Mouse (Mus musculus) MEL (cell line): ENCODE data around the gene Faiml. TPM values are rescaled to one million over a fixed set of nuclear protein-coding genes. Genes with fewer than 3 reads are reported as not detected.

ENCODE experiments used
- DNase-seq: peaks from one replicate; pipeline ENCODE4 v3.0.0; 2011; ENCODE audit warnings: low read depth, low spot score
- H3K27ac ChIP-seq: 2 replicates; pipeline ENCODE4 v1.5.1; 2012; ENCODE audit warnings: low read depth, mild to moderate bottlenecking, control low read depth, low read length, moderate library complexity; ENCODE audit not compliant: control insufficient read depth
- H3K27me3 ChIP-seq, 2 experiments: fragments of 150-350 bp in 1 of 2; sonication (generic) in 1 of 2; 2 replicates each; pipeline ENCODE4 v1.6.1; 2012; ENCODE audit warnings: low read length in 2 of 2, mild to moderate bottlenecking in 2 of 2, improper control_type of control experiment in 1 of 2, moderate library complexity in 1 of 2; ENCODE audit not compliant: insufficient read depth in 2 of 2, control insufficient read depth in 1 of 2
- H3K36me3 ChIP-seq, 2 experiments: 2 replicates each; pipeline ENCODE4 v1.6.1; 2012 to 2014; ENCODE audit warnings: low read length in 2 of 2, improper control_type of control experiment in 1 of 2, inconsistent platforms in 1 of 2, mild to moderate bottlenecking in 1 of 2; ENCODE audit not compliant: insufficient read depth in 2 of 2, control insufficient read depth in 1 of 2
- H3K4me1 ChIP-seq, 2 experiments: fragments of 150-350 bp in 1 of 2; sonication (generic) in 1 of 2; 2 replicates each; pipeline ENCODE4 v1.6.1; 2012; ENCODE audit warnings: low read length in 2 of 2, improper control_type of control experiment in 1 of 2, mild to moderate bottlenecking in 1 of 2; ENCODE audit not compliant: insufficient read depth in 2 of 2, control insufficient read depth in 1 of 2
- H3K4me3 ChIP-seq, 2 experiments: fragments of 150-350 bp in 1 of 2; sonication (generic) in 1 of 2; 2 replicates each; pipeline ENCODE4 v1.5.1; 2012; ENCODE audit warnings: low read depth in 2 of 2, low read length in 2 of 2, mild to moderate bottlenecking in 2 of 2, moderate library complexity in 2 of 2, control low read depth in 1 of 2, improper control_type of control experiment in 1 of 2; ENCODE audit not compliant: control insufficient read depth in 1 of 2, insufficient read depth in 1 of 2
- H3K79me2 ChIP-seq: 2 replicates; pipeline ENCODE4 v1.6.1; 2012; ENCODE audit warnings: mild to moderate bottlenecking, low read length, moderate library complexity; ENCODE audit not compliant: control insufficient read depth, poor library complexity, insufficient read depth
- H3K9ac ChIP-seq: 2 replicates; pipeline ENCODE4 v1.6.1; 2012; ENCODE audit warnings: low read depth, mild to moderate bottlenecking, control low read depth, low read length, moderate library complexity; ENCODE audit not compliant: control insufficient read depth, poor library complexity, severe bottlenecking
- H3K9me3 ChIP-seq: fragments of 150-350 bp; sonication (generic); replicated peaks from 2 replicates; pipeline ENCODE4 v1.6.1; 2012; ENCODE audit warnings: mild to moderate bottlenecking, low read length, improper control_type of control experiment, moderate library complexity; ENCODE audit not compliant: insufficient read depth
- BHLHE40 ChIP-seq: IDR thresholded peaks from 2 replicates; pipeline ENCODE4 v1.6.1; 2012; ENCODE audit warnings: low read depth, mild to moderate bottlenecking, inconsistent platforms, low read length, improper control_type of control experiment, borderline replicate concordance
- CHD1 ChIP-seq: IDR thresholded peaks from 2 replicates; pipeline ENCODE4 v1.6.1; 2012; ENCODE audit warnings: low read depth, mild to moderate bottlenecking, inconsistent platforms, low read length, improper control_type of control experiment
- CTCF ChIP-seq, 3 experiments: IDR thresholded peaks in 2 of 3; conservative IDR thresholded peaks in 1 of 3; 2 replicates each; pipeline ENCODE4 v1.5.1; 2011 to 2012; ENCODE audit warnings: low read length in 3 of 3, low read depth in 2 of 3, mild to moderate bottlenecking in 2 of 3, improper control_type of control experiment in 1 of 3, inconsistent platforms in 1 of 3, mixed read lengths in 1 of 3, moderate library complexity in 1 of 3; ENCODE audit not compliant: control insufficient read depth in 1 of 3, insufficient read depth in 1 of 3, poor library complexity in 1 of 3, severe bottlenecking in 1 of 3
- ELF1 ChIP-seq: IDR thresholded peaks from 2 replicates; pipeline ENCODE4 v1.6.1; 2014; ENCODE audit warnings: low read depth, mild to moderate bottlenecking, inconsistent platforms, low read length, improper control_type of control experiment, moderate library complexity
- EP300 ChIP-seq, 2 experiments: IDR thresholded peaks; 2 replicates each; pipeline ENCODE4 v1.6.1; 2011; ENCODE audit warnings: improper control_type of control experiment in 2 of 2, low read length in 2 of 2, low read depth in 1 of 2, mild to moderate bottlenecking in 1 of 2
- ETS1 ChIP-seq: IDR thresholded peaks from 2 replicates; pipeline ENCODE4 v1.6.1; 2012; ENCODE audit warnings: low read depth, mild to moderate bottlenecking, inconsistent platforms, low read length, improper control_type of control experiment, moderate library complexity
- GABPA ChIP-seq: IDR thresholded peaks from 2 replicates; pipeline ENCODE4 v1.6.1; 2012; ENCODE audit warnings: low read depth, mild to moderate bottlenecking, inconsistent platforms, low read length, improper control_type of control experiment, moderate library complexity
- GATA1 ChIP-seq: IDR thresholded peaks from 2 replicates; pipeline ENCODE4 v1.6.1; 2011; ENCODE audit warnings: low read depth, low read length, improper control_type of control experiment
- HCFC1 ChIP-seq: IDR thresholded peaks from 2 replicates; pipeline ENCODE4 v1.6.1; 2012; ENCODE audit warnings: low read depth, mild to moderate bottlenecking, inconsistent platforms, low read length, improper control_type of control experiment, moderate library complexity
- JUND ChIP-seq: IDR thresholded peaks from 2 replicates; pipeline ENCODE4 v1.6.1; 2011; ENCODE audit warnings: low read depth, mild to moderate bottlenecking, improper control_type of control experiment, low read length
- KAT2A ChIP-seq: conservative IDR thresholded peaks from 2 replicates; pipeline ENCODE4 v1.6.1; 2012; ENCODE audit warnings: low read depth, low read length, improper control_type of control experiment, inconsistent platforms
- MAFK ChIP-seq: IDR thresholded peaks from 2 replicates; pipeline ENCODE4 v1.6.1; 2011; ENCODE audit warnings: low read depth, mild to moderate bottlenecking, low read length, improper control_type of control experiment, borderline replicate concordance
- MAZ ChIP-seq: IDR thresholded peaks from 2 replicates; pipeline ENCODE4 v1.6.1; 2012; ENCODE audit warnings: low read depth, mild to moderate bottlenecking, inconsistent platforms, low read length, improper control_type of control experiment
- MEF2A ChIP-seq: IDR thresholded peaks from 2 replicates; pipeline ENCODE4 v1.6.1; 2014; ENCODE audit warnings: low read depth, mild to moderate bottlenecking, inconsistent platforms, low read length, improper control_type of control experiment; ENCODE audit not compliant: poor library complexity, insufficient replicate concordance, severe bottlenecking; ENCODE audit errors: extremely low read depth
- MXI1 ChIP-seq: IDR thresholded peaks from 2 replicates; pipeline ENCODE4 v1.6.1; 2011; ENCODE audit warnings: mild to moderate bottlenecking, low read depth, low read length, improper control_type of control experiment
- MYB ChIP-seq: IDR thresholded peaks from 2 replicates; pipeline ENCODE4 v1.6.1; 2011; ENCODE audit warnings: mild to moderate bottlenecking, low read depth, low read length, improper control_type of control experiment
- MYC ChIP-seq: IDR thresholded peaks from 2 replicates; pipeline ENCODE4 v1.6.1; 2011; ENCODE audit warnings: low read depth, mild to moderate bottlenecking, low read length, improper control_type of control experiment, moderate library complexity
- NELFE ChIP-seq: IDR thresholded peaks from 2 replicates; pipeline ENCODE4 v1.6.1; 2011; ENCODE audit warnings: low read depth, low read length, improper control_type of control experiment
- POLR2A ChIP-seq, 2 experiments: IDR thresholded peaks; 2 replicates each; pipeline ENCODE4 v1.6.1; 2011 to 2012; ENCODE audit warnings: low read length in 2 of 2, mild to moderate bottlenecking in 2 of 2, control low read depth in 1 of 2, improper control_type of control experiment in 1 of 2, low read depth in 1 of 2, moderate library complexity in 1 of 2; ENCODE audit not compliant: control insufficient read depth in 1 of 2, insufficient read depth in 1 of 2, poor library complexity in 1 of 2
- POLR2AphosphoS2 ChIP-seq: IDR thresholded peaks from 2 replicates; pipeline ENCODE4 v1.6.1; 2011; ENCODE audit warnings: low read length, improper control_type of control experiment
- POLR2AphosphoS5 ChIP-seq: IDR thresholded peaks from 2 replicates; pipeline ENCODE4 v1.6.1; 2012; ENCODE audit warnings: low read depth, borderline replicate concordance, mild to moderate bottlenecking, inconsistent platforms, low read length, moderate library complexity, mixed read lengths
- RAD21 ChIP-seq: IDR thresholded peaks from 2 replicates; pipeline ENCODE4 v1.6.1; 2011; ENCODE audit warnings: mild to moderate bottlenecking, low read depth, low read length, improper control_type of control experiment
- RCOR1 ChIP-seq: IDR thresholded peaks from 2 replicates; pipeline ENCODE4 v1.6.1; 2012; ENCODE audit warnings: low read depth, mild to moderate bottlenecking, inconsistent platforms, low read length, improper control_type of control experiment
- SIN3A ChIP-seq: IDR thresholded peaks from 2 replicates; pipeline ENCODE4 v1.6.1; 2012; ENCODE audit warnings: low read length, improper control_type of control experiment, inconsistent platforms
- TAL1 ChIP-seq: IDR thresholded peaks from 2 replicates; pipeline ENCODE4 v1.6.1; 2012; ENCODE audit warnings: mild to moderate bottlenecking, inconsistent platforms, low read length, moderate library complexity, mixed read lengths
- TBP ChIP-seq: IDR thresholded peaks from 2 replicates; pipeline ENCODE4 v1.8.0; 2011; ENCODE audit warnings: low read depth, low read length, improper control_type of control experiment
- TCF12 ChIP-seq: IDR thresholded peaks from 2 replicates; pipeline ENCODE4 v1.6.1; 2014; ENCODE audit warnings: low read depth, mild to moderate bottlenecking, inconsistent platforms, low read length, improper control_type of control experiment, moderate library complexity
- UBTF ChIP-seq: IDR thresholded peaks from 2 replicates; pipeline ENCODE4 v1.6.1; 2012; ENCODE audit warnings: low read depth, mild to moderate bottlenecking, inconsistent platforms, low read length, improper control_type of control experiment, moderate library complexity, borderline replicate concordance; ENCODE audit not compliant: insufficient read depth
- USF1 ChIP-seq: IDR thresholded peaks from 2 replicates; pipeline ENCODE4 v1.6.1; 2014; ENCODE audit warnings: low read depth, mild to moderate bottlenecking, inconsistent platforms, low read length, improper control_type of control experiment, moderate library complexity
- USF2 ChIP-seq, 2 experiments: IDR thresholded peaks; 2 replicates each; pipeline ENCODE4 v1.6.1; 2011 to 2012; ENCODE audit warnings: improper control_type of control experiment in 2 of 2, low read length in 2 of 2, borderline replicate concordance in 1 of 2, inconsistent platforms in 1 of 2, low read depth in 1 of 2, mild to moderate bottlenecking in 1 of 2; ENCODE audit not compliant: insufficient read depth in 1 of 2
- ZKSCAN1 ChIP-seq: IDR thresholded peaks from 2 replicates; pipeline ENCODE4 v1.6.1; 2012; ENCODE audit warnings: low read depth, mild to moderate bottlenecking, inconsistent platforms, low read length, improper control_type of control experiment, moderate library complexity
- ZMIZ1 ChIP-seq: IDR thresholded peaks from 2 replicates; pipeline ENCODE4 v1.6.1; 2012; ENCODE audit warnings: low read depth, mild to moderate bottlenecking, inconsistent platforms, low read length, improper control_type of control experiment, moderate library complexity
- ZNF384 ChIP-seq: IDR thresholded peaks from 2 replicates; pipeline ENCODE4 v1.6.1; 2012; ENCODE audit warnings: low read depth, mild to moderate bottlenecking, inconsistent platforms, low read length, improper control_type of control experiment
- polyA plus RNA-seq, 2 experiments: library from polyadenylated mRNA; stranded (reverse) in 1 of 2; unstranded in 1 of 2; fragments of >175 nt in 1 of 2; fragments of >200 nt in 1 of 2; gene quantifications; 2 replicates each; pipeline versions ENCODE4 v1.2.1 to v1.2.4; 2012; ENCODE audit warnings: low replicate concordance in 2 of 2, low read depth in 1 of 2; ENCODE audit not compliant: insufficient read length in 2 of 2, insufficient read depth in 1 of 2, missing spikeins in 1 of 2
- total RNA-seq: library from RNA; depleted of rRNA; stranded (reverse); fragments of 300-350 nt; gene quantifications from 2 replicates; pipeline ENCODE4 v1.2.3, GENCODE M21; 2012

Gene Faiml
- total and polyA plus RNA-seq, 3 experiments = not detected

DNA sequence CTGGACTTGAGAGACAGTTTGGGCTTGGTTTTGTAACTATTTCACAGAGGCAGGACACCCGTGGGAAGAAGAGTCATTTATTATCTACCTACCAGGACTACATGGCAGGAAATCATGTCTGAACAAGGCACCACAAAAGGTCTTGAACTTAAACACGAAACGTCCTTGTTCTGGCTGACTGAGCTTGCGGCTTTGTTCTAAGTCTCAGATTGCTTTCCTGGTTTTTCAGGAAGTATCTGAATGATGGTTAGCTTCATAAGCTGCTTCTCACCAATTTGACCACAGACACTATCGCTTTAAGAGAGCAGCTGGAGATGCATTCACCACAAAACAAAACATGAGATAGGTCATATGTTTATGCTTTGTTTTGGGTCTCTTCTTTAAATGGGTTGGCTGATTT lies 3.5 kb upstream of the Faiml start:
- TF ChIP-seq GABPA = no peak
- no peak for TF ChIP-seq POLR2A (IDR thresholded peaks at IDR 0.05; ENCODE audit: control insufficient read depth in 1 of 2, insufficient read depth in 1 of 2, low read depth in 1 of 2, low read length in 2 of 2, poor library complexity in 1 of 2)
- no peak for TF ChIP-seq CTCF (IDR thresholded peaks at IDR 0.05 in 2 of 3, conservative IDR thresholded peaks at IDR 0.05 in 1 of 3; ENCODE audit: control insufficient read depth in 1 of 3, insufficient read depth in 1 of 3, low read depth in 2 of 3, low read length in 3 of 3, poor library complexity in 1 of 3, severe bottlenecking in 1 of 3)
- TF ChIP-seq TCF12 = peak; percentile 39; the same call in 1 of the 2 replicates
- TF ChIP-seq GATA1 = peak; percentile 63
- no peak for TF ChIP-seq HCFC1
- TF ChIP-seq POLR2AphosphoS5 = no peak
- no peak for TF ChIP-seq MYC
- TF ChIP-seq MAFK = 0 out of 2 replicates have a peak, but pooled peaks have one; percentile 15
- no peak for TF ChIP-seq ZMIZ1
- no peak for TF ChIP-seq POLR2AphosphoS2
- peak; percentile 56 for TF ChIP-seq SIN3A
- TF ChIP-seq ETS1 = peak; percentile 87
- TF ChIP-seq TAL1 = peak; percentile 27; the same call in 1 of the 2 replicates
- TF ChIP-seq MYB = no peak
- no peak for TF ChIP-seq ZKSCAN1
- TF ChIP-seq ELF1 = no peak
- TF ChIP-seq BHLHE40 = 0 out of 2 replicates have a peak, but pooled peaks have one; percentile 3
- no peak for TF ChIP-seq KAT2A
- no peak for TF ChIP-seq TBP
- peak; percentile 93 for TF ChIP-seq RCOR1
- TF ChIP-seq USF1 = no peak
- TF ChIP-seq MAZ = no peak
- TF ChIP-seq ZNF384 = no peak
- TF ChIP-seq EP300 (IDR thresholded peaks at IDR 0.05; ENCODE audit: low read depth in 1 of 2, low read length in 2 of 2) = peak in 1 of 2 experiments; percentile 9; a peak in 1 of 4 replicates
- no peak for TF ChIP-seq UBTF
- TF ChIP-seq NELFE = no peak
- no peak for TF ChIP-seq MEF2A
- TF ChIP-seq CHD1 = no peak
- TF ChIP-seq JUND = no peak
- TF ChIP-seq USF2 (IDR thresholded peaks at IDR 0.05; ENCODE audit: borderline replicate concordance in 1 of 2, insufficient read depth in 1 of 2, low read depth in 1 of 2, low read length in 2 of 2) = no peak
- no peak for TF ChIP-seq MXI1
- no peak for TF ChIP-seq RAD21
- Histone ChIP-seq H3K36me3 (peaks cover 0 to 16% of the 10 kb centered on the region in 2 experiments; a peak in 2 of 4 replicates), H3K4me3 (no peak overlapping the region), H3K9me3 (no peaks in the 10 kb centered on the region), H3K79me2 (peaks cover 5% of the 10 kb centered on the region), H3K9ac (no peak overlapping the region), H3K27ac (no peak overlapping the region), H3K4me1 (peaks cover 8 to 9% of the 10 kb centered on the region in 2 experiments), H3K27me3 (no peaks in the 10 kb centered on the region)
- peak; percentile 65 for DNase-seq
